Comparison of ENCODE assay signal across 8 mouse cellular contexts in genomic region chr1:134829635-134830034, GRCm38 (mm10).
DNase-seq lines count a peak whose midpoint lies in the region; ATAC-seq lines count a peak whose summit lies in the region.

No protein-coding gene starts in this region.

- WGBS in midbrain, embryonic 14.5 days = 63% methylated on average over 4 of the region's 4 CpGs
- 57% methylated on average over 4 of the region's 4 CpGs for WGBS in midbrain, embryonic 13.5 days

- no peak overlapping the region for H3K4me3 ChIP-seq in midbrain, embryonic 14.5 days (replicated peaks; ENCODE audit: low read depth, low read length)
- no peak overlapping the region for H3K4me3 ChIP-seq in midbrain, embryonic 13.5 days (replicated peaks)

- peak; percentile 68; the same call in 1 of the 2 replicates for ATAC-seq in cerebellum, adult (ENCODE audit: insufficient number of reproducible peaks, low FRiP score, low TSS enrichment)
- ATAC-seq in midbrain, embryonic 14.5 days (ENCODE audit: low FRiP score, low TSS enrichment) = no peak
- ATAC-seq in midbrain, embryonic 13.5 days = no peak
- ATAC-seq in hematopoietic stem cell, adult 5-6 weeks (replicated peaks in 1 of 2; ENCODE audit: insufficient read depth in 1 of 2, low FRiP score in 2 of 2, low TSS enrichment in 1 of 2, low read depth in 1 of 2, poor library complexity in 2 of 2, severe bottlenecking in 2 of 2) = peak; percentile 53 to 62; a peak in 1 of 4 replicates

- peaks cover 19% of the 10 kb centered on the region for H3K36me3 ChIP-seq in midbrain, embryonic 14.5 days (ENCODE audit: control insufficient read depth, insufficient read depth, low read length)
- peaks cover 10% of the 10 kb centered on the region for H3K36me3 ChIP-seq in midbrain, embryonic 13.5 days

- no peak overlapping the region for H3K9ac ChIP-seq in midbrain, embryonic 14.5 days (replicated peaks; ENCODE audit: low read length)
- H3K9ac ChIP-seq in midbrain, embryonic 13.5 days (replicated peaks) = no peak overlapping the region

- H3K4me1 ChIP-seq in midbrain, embryonic 14.5 days (ENCODE audit: control insufficient read depth, insufficient read depth, low read length) = no peaks in the 10 kb centered on the region
- no peaks in the 10 kb centered on the region for H3K4me1 ChIP-seq in midbrain, embryonic 13.5 days (replicated peaks)

- H3K27me3 ChIP-seq in midbrain, embryonic 14.5 days (ENCODE audit: control insufficient read depth, insufficient read depth, low read length) = no peaks in the 10 kb centered on the region
- H3K27me3 ChIP-seq in midbrain, embryonic 13.5 days = no peaks in the 10 kb centered on the region

- DNase-seq in cerebellum, postnatal 4 days (ENCODE audit: low spot score in 2 of 2) = no peak
- DNase-seq in midbrain, embryonic 14.5 days = peak; percentile 69
- DNase-seq in retina, embryonic 14.5 days (ENCODE audit: low spot score) = peak; percentile 59
- DNase-seq in right cerebral cortex, postnatal 14 days = no peak
- no peak for DNase-seq in adrenal gland, postnatal 36 days

- H3K9me3 ChIP-seq in midbrain, embryonic 14.5 days (ENCODE audit: control insufficient read depth, low read length) = no peaks in the 10 kb centered on the region
- H3K9me3 ChIP-seq in midbrain, embryonic 13.5 days = no peaks in the 10 kb centered on the region

- no peak overlapping the region for H3K27ac ChIP-seq in midbrain, embryonic 14.5 days (replicated peaks; ENCODE audit: low read depth, low read length)
- no peak overlapping the region for H3K27ac ChIP-seq in midbrain, embryonic 13.5 days

- no peak overlapping the region for H3K4me2 ChIP-seq in midbrain, embryonic 14.5 days (ENCODE audit: low read length)
- H3K4me2 ChIP-seq in midbrain, embryonic 13.5 days (replicated peaks) = no peak overlapping the region

Comparison
In these comparisons a context has a peak if more than half of its experiments do, and no peak if none do; other contexts are left out.
1. ATAC-seq: peak in cerebellum, adult (single experiment) and hematopoietic stem cell, adult 5-6 weeks (2 of 2); none in midbrain, embryonic 14.5 days (single experiment) and midbrain, embryonic 13.5 days (single experiment).
2. DNase-seq: peak in midbrain, embryonic 14.5 days (single experiment) and retina, embryonic 14.5 days (single experiment); none in cerebellum, postnatal 4 days (0 of 2), right cerebral cortex, postnatal 14 days (single experiment) and adrenal gland, postnatal 36 days (0 of 2).